Mouse (Mus musculus) spleen, postnatal 4 days (tissue): ENCODE results near the gene Utp20.

Source experiments
- DNase-seq, 2 experiments: peaks; one replicate each; pipeline ENCODE4 v3.0.0; 2022; ENCODE audit warnings: low spot score in 2 of 2

Utp20 gene

GRCm38 (mm10) chr10:88716986-88717755, 109.4 kb downstream of the Utp20 start:
- DNase-seq, result no peak

GRCm38 (mm10) chr10:88715621-88716020, 111.0 kb downstream of the Utp20 start:
- no peak for DNase-seq

DNA sequence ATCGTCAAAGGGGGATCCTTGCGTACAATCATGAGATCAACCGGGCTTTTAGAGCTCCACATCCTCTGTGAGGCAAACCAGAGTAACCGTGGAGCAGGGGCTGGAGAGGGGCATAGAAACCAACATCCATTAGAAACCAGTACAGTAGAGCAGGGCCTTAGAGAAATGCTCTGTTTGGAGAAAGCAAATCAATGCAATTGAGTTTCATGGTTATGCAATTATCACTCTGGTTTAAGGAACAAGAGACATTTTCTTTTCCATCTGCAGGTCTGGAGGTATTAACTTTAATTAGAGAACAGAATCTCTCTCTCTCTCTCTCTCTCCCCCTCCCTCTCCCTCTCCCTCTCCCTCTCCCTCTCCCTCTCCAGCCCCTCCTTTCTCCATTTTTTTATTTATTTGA, 111.9 kb downstream of the Utp20 start:
- DNase-seq, result no peak

- DNase-seq, result no peak
These were observed 114.2 kb downstream of the Utp20 start for GRCm38 (mm10) chr10:88712359-88712758.

DNA sequence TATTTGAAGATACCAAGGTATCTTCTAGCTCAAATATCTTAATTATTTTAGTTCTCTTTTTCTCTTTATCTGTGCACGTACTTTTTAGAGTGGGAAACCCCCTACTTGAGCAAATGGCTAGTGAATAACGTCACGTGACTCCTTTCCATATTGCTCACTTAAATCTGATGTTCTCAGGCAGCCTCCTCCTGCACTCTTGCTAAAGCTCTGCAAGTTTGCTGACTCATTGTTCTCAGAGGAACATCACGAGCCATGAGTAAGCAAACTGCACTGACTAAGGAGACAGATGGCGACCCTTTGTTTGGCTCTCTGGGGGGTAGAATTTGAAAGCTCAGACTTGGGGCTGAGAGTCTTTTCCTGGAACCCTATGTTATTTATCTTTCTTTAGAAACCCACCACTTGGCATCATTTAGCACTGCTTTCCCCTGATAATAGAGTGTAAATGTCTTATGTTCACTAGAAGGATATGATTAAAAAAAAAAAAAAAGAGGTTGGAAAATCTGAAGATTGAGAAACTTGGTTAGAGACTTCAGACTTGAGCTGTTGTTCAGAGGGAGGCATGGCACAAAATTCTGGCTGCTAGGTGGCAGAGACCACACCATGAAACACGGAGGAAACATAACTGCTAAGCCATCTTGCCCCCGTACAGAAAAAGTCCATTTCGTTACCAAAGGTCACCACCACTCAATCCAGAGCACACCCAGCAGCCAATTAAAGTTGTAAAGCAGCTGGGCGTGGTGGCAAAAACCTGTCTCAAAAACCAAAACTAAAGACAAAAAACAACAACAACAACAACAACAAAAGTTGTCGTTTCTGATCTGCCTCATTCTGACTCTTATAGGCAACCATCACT, 117.7 kb downstream of the Utp20 start:
- no peak for DNase-seq

DNA sequence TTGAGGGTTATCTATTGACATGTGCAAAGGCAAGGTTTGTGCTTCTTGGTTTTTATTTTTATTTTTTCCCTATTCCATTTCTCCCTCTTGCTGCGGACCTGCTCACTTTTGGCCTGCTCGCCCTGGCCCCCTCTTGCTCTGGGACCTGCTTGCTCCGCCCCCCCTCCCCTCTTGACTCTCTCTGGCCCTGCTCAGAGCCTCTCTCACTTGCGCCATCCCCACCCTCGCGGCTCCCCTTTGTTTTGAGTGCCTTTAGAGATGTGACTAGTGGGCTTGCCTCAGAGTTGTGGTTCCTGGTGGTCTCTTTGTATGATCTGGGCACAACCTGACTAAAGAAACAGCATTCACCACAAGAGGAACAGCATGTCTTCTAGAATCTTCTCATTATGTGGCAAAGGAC, 125.7 kb downstream of the Utp20 start:
- DNase-seq, result no peak
